Mouse (Mus musculus) lung, adult 10 weeks (tissue): Measurements from ENCODE around the gene Eif2b4. TPM values are rescaled to one million over a fixed set of nuclear protein-coding genes. Genes with fewer than 3 reads are reported as not detected.

Experiments used
- polyA plus RNA-seq: library from polyadenylated mRNA; stranded (reverse); fragments of 350-450 nt; fragmentation: Illumina TruSeq; extraction: RNeasy Lipid Tissue Mini Kit (QIAGEN cat#74804); gene quantifications from one replicate; pipeline ENCODE4 v1.2.3, GENCODE M21; 2014; ENCODE audit warnings: low read depth, low replicate concordance; ENCODE audit not compliant: insufficient read depth

Eif2b4 gene
- 24.8 TPM for polyA plus RNA-seq

DNA sequence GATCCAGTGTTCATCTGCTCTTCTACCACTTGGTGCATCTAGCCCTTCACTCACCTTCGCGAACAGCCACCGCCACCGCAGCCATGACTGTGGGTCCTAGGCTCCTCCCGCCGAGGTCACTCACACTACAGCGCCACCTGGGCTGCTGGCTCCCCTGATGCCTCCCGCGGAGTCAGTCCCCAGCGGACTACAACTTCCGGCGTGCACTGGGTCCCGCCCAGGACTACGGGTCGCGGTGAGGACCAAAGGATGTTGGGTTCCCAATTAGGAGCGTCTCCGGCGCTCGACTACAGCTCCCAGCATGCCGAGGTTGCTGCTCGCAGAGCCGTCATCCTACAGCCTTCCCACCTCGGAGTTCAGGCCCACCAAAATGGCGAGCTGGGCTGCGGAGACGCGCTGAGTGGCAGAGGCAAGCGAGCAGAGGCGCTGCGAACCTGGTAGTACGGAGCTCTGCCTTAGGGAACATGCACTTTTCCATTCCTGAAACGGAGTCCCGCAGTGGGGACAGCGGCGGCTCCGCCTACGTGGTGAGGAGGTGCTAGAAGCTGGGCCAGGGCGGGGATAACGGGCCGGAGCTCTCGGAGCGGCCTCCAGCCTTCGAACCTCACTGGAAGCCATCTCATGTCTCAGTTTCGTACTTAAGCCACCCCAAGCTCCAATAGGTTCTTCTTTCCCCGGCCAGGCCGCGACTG, at the start of gene Eif2b4, which contains the start of gene Snx17:
Gene Eif2b4 (minus strand): TSS at position 492 of the 692 bp plus-strand sequence.
Gene Snx17 (plus strand): TSS at position 289 of the 692 bp plus-strand sequence.

GRCm38 (mm10) chr5:31240637-31241521, 47.6 kb upstream of the Eif2b4 start, which contains the start of the genes Nrbp1 and Gm9970:
TSS of gene Nrbp1 (plus strand) at chr5:31240864.
TSS of gene Gm9970 (minus strand) at chr5:31241232.

GRCm38 (mm10) chr5:31220448-31221303, 27.4 kb upstream of the Eif2b4 start, which contains the start of gene Ppm1g:
TSS of gene Ppm1g (minus strand) at chr5:31220687.

DNA sequence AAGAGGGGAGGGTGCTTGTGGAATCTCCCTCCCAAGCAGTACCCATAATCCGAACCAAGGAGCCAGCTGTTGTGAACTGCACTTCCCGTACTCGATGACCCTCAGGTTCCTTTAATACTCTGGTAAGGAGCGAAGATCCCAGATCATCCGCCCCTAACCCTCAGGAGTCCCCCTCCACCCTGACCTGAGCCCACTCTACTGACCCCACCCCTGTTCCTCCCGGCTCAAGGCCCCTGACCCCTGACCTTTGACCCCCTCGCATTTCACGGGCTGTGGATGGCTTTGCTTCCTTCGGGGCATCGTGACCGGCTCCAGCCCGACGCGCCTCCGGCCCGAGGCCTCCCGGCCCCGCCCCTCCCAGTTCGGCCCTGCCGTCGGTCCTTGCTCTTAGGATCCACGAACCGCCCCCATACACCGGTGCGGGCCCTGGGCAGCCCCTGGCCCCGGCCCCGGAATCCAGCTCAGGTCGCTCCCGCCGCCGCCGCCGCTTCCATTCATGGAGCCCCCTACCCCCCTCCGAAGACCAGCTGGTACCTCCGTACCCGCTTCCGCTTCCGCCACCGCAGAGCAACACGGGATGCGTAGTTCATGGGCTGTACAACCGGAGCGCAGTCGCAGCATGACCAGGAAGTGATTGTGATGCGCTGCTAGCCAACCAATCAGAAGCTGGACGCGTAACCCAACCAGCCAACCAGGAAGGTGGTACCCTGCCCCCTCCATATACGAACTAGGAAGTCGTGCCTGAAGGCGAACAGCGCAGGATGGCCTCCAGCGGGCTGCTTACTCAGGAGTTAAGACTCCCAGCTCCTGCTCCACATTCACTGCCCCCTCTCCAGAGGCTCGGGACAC, 8.7 kb upstream of the Eif2b4 start, which contains the start of gene Zfp513:
Gene Zfp513 (minus strand): TSS at position 562 of the 849 bp plus-strand sequence.

GRCm38 (mm10) chr5:31179766-31180630, 13.2 kb downstream of the Eif2b4 start, which contains the start of the genes Gm29609 and Gtf3c2:
TSS of gene Gm29609 (minus strand) at chr5:31179911.
TSS of gene Gtf3c2 (minus strand) at chr5:31180144.

GRCm38 (mm10) chr5:31154152-31154553, 39.1 kb downstream of the Eif2b4 start, which contains the start of gene Mpv17:
TSS of gene Mpv17 (minus strand) at chr5:31154251.

DNA sequence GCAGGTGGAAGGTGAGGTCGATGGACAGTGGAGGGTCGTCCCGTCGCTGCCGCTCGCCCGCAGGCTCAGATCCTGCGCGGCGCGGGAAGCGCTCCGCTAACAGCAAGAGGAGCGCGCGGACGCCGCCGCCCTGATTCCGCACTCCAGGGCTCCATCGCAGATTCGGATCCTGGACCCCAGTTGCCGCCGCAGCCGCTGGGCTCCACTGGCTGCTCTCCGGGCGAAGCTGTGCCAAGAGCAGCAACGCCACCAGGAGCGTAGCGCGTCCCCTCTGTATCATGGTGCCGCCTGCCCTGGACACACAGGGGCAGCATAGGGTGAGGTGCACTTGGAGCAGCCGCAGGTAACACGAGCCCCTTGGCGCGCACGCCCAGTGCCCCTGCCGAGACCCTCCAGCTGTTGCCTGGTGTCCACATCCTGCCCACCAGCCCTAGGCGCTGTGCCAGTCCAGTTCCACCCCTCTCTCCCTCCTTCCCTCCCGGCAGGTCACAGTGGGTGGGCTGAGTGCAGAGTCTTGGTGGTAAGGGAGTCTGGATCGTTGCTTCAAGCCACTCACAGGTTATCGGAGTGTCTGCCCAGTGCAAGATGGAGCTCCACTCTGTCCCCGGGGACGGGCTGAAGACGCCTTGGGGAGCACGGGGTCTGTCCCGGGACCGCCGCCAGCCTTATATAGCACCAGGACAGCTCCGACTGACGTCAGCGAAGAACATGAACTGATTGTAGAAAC, 54.8 kb downstream of the Eif2b4 start, which contains the start of gene Ucn:
Gene Ucn (minus strand): TSS at position 589 of the 727 bp plus-strand sequence.

Other genes starting within 250 kb of the Eif2b4 start
- gene Cgref1, start 247.8 kb downstream of the Eif2b4 start, polyA plus RNA-seq: 0.60 TPM
- 81.0 TPM for gene Preb, start 233.1 kb downstream of the Eif2b4 start, polyA plus RNA-seq
- 1.2 TPM for gene Tcf23, start 224.8 kb downstream of the Eif2b4 start, polyA plus RNA-seq
- 135 TPM for gene Atraid, start 145.1 kb downstream of the Eif2b4 start, polyA plus RNA-seq
- 4.2 TPM for gene Slc5a6, start 144.5 kb downstream of the Eif2b4 start, polyA plus RNA-seq
- gene Cad, start 138.7 kb downstream of the Eif2b4 start, polyA plus RNA-seq: 5.8 TPM
- gene Dnajc5g, start 87.1 kb downstream of the Eif2b4 start, polyA plus RNA-seq: not detected
- gene Slc30a3, start 85.2 kb downstream of the Eif2b4 start, polyA plus RNA-seq: not detected
- gene Trim54, start 76.7 kb downstream of the Eif2b4 start, polyA plus RNA-seq: 3.1 TPM
- gene Ucn, start 54.6 kb downstream of the Eif2b4 start, polyA plus RNA-seq: not detected
- 41.2 TPM for gene Mpv17, start 39.2 kb downstream of the Eif2b4 start, polyA plus RNA-seq
- gene Gm29609, start 13.5 kb downstream of the Eif2b4 start, polyA plus RNA-seq: 0.18 TPM
- gene Gtf3c2, start 13.3 kb downstream of the Eif2b4 start, polyA plus RNA-seq: 14.1 TPM
- 69.2 TPM for gene Snx17, start 203 bp downstream of the Eif2b4 start, polyA plus RNA-seq
- 12.8 TPM for gene Zfp513, start 8.9 kb upstream of the Eif2b4 start, polyA plus RNA-seq
- gene Ppm1g, start 27.3 kb upstream of the Eif2b4 start, polyA plus RNA-seq: 39.6 TPM
- 61.9 TPM for gene Nrbp1, start 47.4 kb upstream of the Eif2b4 start, polyA plus RNA-seq
- not detected for gene Gm9970, start 47.8 kb upstream of the Eif2b4 start, polyA plus RNA-seq
- gene Krtcap3, start 58.3 kb upstream of the Eif2b4 start, polyA plus RNA-seq: 30.6 TPM
- gene Ift172, start 97.7 kb upstream of the Eif2b4 start, polyA plus RNA-seq: 26.8 TPM
- 6.1 TPM for gene Fndc4, start 102.7 kb upstream of the Eif2b4 start, polyA plus RNA-seq
- gene Gckr, start 104.0 kb upstream of the Eif2b4 start, polyA plus RNA-seq: not detected